Mouse (Mus musculus) kidney, adult 2 months (tissue): Measurements from ENCODE around the gene Cnksr1. TPM values are rescaled to one million over a fixed set of nuclear protein-coding genes. Genes with fewer than 3 reads are reported as not detected.

ENCODE experiments used
- DNase-seq: peaks from one replicate; pipeline ENCODE4 v3.0.0; 2021
- H3K27ac ChIP-seq: fragments of 200-500 bp; 2 replicates; pipeline ENCODE4 v1.5.1; 2012; ENCODE audit warnings: low read depth, low read length, control low read depth, inconsistent platforms; ENCODE audit not compliant: insufficient read depth
- H3K27me3 ChIP-seq: fragments of 200-500 bp; replicated peaks from 2 replicates; pipeline ENCODE4 v1.6.1; 2012; ENCODE audit warnings: mild to moderate bottlenecking, moderate library complexity, low read length, inconsistent platforms; ENCODE audit not compliant: control insufficient read depth, insufficient read depth
- H3K36me3 ChIP-seq: fragments of 200-500 bp; 2 replicates; pipeline ENCODE4 v1.6.1; 2012; ENCODE audit warnings: mild to moderate bottlenecking, moderate library complexity, low read length, inconsistent platforms; ENCODE audit not compliant: control insufficient read depth, insufficient read depth
- H3K4me1 ChIP-seq: fragments of 200-500 bp; 2 replicates; pipeline ENCODE4 v1.6.1; 2011; ENCODE audit warnings: low read length; ENCODE audit not compliant: control insufficient read depth, insufficient read depth
- H3K4me3 ChIP-seq: fragments of 200-500 bp; 2 replicates; pipeline ENCODE4 v1.5.1; 2011; ENCODE audit warnings: mild to moderate bottlenecking, low read depth, low read length, control low read depth; ENCODE audit not compliant: insufficient read depth
- CTCF ChIP-seq: fragments of 200-500 bp; conservative IDR thresholded peaks from 2 replicates; pipeline ENCODE4 v1.5.1; 2011; ENCODE audit warnings: low read depth, mild to moderate bottlenecking, control low read depth, low read length, moderate library complexity, mixed read lengths; ENCODE audit not compliant: insufficient read depth, insufficient read length
- POLR2A ChIP-seq: fragments of 200-500 bp; IDR thresholded peaks from one replicate; pipeline ENCODE4 v1.6.1; 2011; ENCODE audit warnings: low read depth, low read length, control low read depth
- WGBS: fragments of 180-500 bp; shearing (Covaris S2); methylation state at CpG from one replicate; pipeline ENCODE4 v1.1.7; 2018; 5-methylcytosine and 5-hydroxymethylcytosine counted together
- polyA plus RNA-seq: library from polyadenylated mRNA; depleted of rRNA; stranded (reverse); fragments of >200 nt; gene quantifications from 2 replicates; pipeline ENCODE4 v1.2.3, GENCODE M21; 2012

The Cnksr1 gene
- polyA plus RNA-seq, 1 experiment, result 14.9 TPM

DNA sequence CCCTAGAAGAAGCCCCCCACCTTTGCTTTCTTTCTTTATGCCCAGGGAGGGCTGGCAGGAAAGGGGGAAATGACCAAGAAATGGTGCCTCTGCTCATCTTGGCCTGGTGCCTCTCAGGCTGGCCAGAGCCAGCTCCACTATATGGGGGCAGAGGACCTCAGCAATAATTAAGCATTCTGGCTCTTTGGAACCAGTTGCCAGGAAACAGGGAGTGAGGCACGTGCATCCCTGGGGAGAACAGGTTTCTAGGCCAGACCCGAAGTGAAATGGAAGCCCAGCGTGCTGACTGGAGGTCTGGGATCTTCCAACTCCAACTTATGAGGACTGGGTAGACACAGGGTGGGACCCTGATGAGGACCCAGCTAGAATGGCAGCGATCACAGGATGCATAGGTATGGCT is 8.1 kb upstream of the Cnksr1 start:
- H3K4me3 ChIP-seq, result no peak overlapping the region
- no peak for TF ChIP-seq POLR2A
- no peak for TF ChIP-seq CTCF
- 26% methylated on average over 4 of the region's 4 CpGs for WGBS
- H3K27me3 ChIP-seq, result peaks cover 3% of the 10 kb centered on the region; the same call in 1 of the 2 replicates
- H3K27ac ChIP-seq, result no peak overlapping the region
- peak; percentile 63 for DNase-seq
- H3K36me3 ChIP-seq, result no peaks in the 10 kb centered on the region
- H3K4me1 ChIP-seq, result peaks cover 8% of the 10 kb centered on the region; the same call in 1 of the 2 replicates

DNA sequence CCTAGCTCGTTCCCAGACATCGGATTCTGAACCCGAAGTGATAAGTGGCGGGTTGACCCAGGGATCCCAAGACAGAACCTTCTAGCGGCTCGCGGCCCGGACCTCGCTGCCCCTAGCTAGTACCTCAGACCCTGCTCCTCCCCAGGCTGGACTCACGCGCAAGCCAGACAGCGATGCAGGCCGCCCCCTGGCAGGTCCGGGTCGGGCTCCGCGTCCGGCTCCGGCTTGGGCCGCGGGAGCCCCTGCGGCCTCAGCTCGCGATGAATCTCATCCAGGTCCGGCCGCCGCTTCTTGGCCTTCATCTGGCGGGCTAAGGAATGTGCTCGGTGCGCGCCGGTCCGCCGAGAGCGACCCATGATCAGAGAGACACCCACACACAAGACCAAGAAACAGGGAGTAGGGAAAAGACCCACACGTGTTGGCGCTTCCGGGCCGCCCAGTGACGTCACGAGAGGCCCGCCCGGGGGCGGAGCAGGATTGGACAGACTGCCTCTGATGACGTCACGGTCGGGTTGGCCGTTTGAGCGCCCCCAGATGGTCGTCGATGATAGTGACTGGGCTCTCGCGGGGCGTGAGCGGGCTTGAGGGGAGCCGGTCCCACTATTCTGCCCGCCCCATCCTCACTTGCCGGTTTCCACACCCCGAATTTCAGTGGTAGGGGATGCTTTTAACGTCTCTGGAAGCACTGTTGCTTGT is 7.1 kb upstream of the Cnksr1 start, which contains the start of gene Zfp593:
Gene Zfp593, minus strand, starts transcription at position 445 of the 696 bp plus-strand sequence.
- Histone ChIP-seq H3K27me3 (no peaks in the 10 kb centered on the region), H3K4me3 (peak within 1 kb of the TSS; percentile 94), H3K36me3 (no peaks in the 10 kb centered on the region), H3K27ac (no peak within 1 kb of the TSS), H3K4me1 (peaks cover 4% of the 10 kb centered on the region; the same call in 1 of the 2 replicates)
- peak; percentile 96 for DNase-seq
- TF ChIP-seq POLR2A, result no peak
- TF ChIP-seq CTCF, result peak; percentile 75
- WGBS, result under 1% methylated on average over 60 of the region's 60 CpGs

DNA sequence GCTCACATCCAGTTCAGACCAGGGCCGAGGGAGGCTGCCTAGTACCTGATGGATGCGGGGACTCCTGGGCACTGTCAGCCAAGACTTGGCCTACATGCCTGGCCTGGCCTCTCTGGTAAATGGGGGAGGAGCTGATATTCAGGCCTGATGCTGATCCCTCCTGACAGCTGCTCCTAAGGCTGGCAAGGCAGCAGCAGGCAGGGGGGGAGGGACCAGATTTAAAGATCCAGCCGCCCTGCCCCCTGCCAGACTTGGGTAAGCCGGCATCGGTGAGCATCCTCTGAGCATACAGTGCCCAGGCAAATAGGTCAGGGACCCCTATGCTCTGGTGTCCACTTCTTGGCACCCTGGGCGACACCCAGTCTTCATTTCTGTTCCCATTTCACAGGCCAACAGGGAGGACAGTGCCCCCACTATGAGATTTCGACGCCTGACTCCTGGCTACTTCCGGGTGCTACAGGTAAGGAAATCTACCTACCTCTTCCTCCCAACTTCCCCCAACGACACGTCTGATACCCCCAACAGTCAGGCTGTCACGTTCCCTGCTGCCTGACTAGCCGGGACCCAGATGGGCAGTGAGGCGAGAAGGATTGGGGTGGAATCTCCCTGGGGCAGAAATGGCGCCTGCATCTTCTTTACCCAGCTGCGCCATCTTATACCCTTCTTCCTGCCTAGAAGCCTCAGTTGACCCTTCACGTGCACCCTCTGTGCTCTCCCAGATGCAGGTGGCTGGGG is 5.5 kb upstream of the Cnksr1 start, which contains the start of gene E130218I03Rik:
Gene E130218I03Rik, plus strand, starts transcription at position 147 of the 735 bp plus-strand sequence.
- 93% methylated on average over 17 of the region's 17 CpGs for WGBS
- H3K27me3 ChIP-seq, result no peaks in the 10 kb centered on the region
- no peak for TF ChIP-seq CTCF
- TF ChIP-seq POLR2A, result no peak
- peaks cover 6% of the 10 kb centered on the region; the same call in 1 of the 2 replicates for H3K4me1 ChIP-seq
- H3K27ac ChIP-seq, result no peak within 1 kb of the TSS
- no peaks in the 10 kb centered on the region for H3K36me3 ChIP-seq
- H3K4me3 ChIP-seq, result no peak within 1 kb of the TSS
- DNase-seq, result no peak

DNA sequence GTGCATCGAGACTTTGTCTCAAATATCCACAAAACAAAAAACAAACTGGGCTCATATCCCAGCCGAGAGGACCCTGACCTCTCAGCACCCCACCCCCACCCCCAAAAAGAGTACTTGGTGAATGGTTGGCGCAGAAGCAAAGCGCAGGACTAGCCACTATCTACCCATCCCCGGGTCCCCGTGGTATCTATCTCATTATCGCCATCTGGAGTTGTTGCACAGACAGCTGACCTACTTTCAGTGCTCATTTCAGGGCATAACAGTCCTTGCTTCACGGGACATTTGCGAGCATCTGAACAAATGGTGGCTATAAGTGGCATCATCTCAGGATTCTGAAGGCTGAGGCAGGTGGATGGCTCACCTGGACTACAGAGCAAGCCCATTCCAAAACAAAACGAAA is 487 bp upstream of the Cnksr1 start:
- 11% methylated on average over 10 of the region's 10 CpGs for WGBS
- H3K27me3 ChIP-seq, result no peaks in the 10 kb centered on the region
- H3K27ac ChIP-seq, result no peak overlapping the region
- H3K4me3 ChIP-seq, result peak overlapping the region; percentile 46; the same call in 1 of the 2 replicates
- H3K36me3 ChIP-seq, result no peaks in the 10 kb centered on the region
- peaks cover 3% of the 10 kb centered on the region; the same call in 1 of the 2 replicates for H3K4me1 ChIP-seq
- TF ChIP-seq POLR2A, result no peak
- TF ChIP-seq CTCF, result no peak
- DNase-seq, result no peak

DNA sequence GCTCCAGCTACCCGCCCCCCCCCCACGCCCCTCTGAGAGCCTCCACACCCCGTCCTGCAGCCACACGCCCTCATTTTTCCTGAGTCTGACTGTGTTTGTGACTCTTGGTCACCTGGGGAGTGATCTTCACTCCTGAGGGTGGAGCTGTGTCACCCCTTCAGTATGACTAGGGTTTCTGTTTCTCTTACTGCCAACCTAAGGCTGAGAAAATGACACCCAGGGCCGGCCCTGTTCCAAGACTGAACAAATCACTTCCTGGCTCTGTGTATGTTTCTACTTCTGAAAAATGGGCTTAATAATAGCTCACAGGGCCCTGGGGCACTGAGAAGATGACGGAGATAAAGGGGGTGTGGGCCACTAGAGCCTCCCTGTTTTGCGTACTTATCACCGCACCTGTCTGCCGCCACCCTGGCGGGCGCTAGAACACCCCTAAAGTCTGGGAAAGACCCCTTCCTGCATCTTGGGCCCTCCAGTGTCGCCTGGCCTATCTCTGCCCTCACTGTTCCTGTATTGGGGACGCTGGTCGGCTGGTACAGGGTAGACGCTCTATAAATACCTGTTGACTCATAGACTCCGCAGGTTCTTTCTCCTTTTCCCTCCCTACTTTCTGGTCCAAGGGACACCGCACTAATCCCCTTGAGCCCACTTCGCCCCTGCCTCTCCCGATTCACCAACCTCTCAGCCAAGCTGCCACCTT is 469 bp downstream of the Cnksr1 start:
- peak overlapping the region; percentile 40 for H3K27ac ChIP-seq
- WGBS, result 33% methylated on average over 19 of the region's 19 CpGs
- no peaks in the 10 kb centered on the region for H3K36me3 ChIP-seq
- H3K27me3 ChIP-seq, result no peaks in the 10 kb centered on the region
- TF ChIP-seq CTCF (no peak), POLR2A (no peak)
- peak overlapping the region; percentile 46 for H3K4me3 ChIP-seq
- H3K4me1 ChIP-seq, result peaks cover 3% of the 10 kb centered on the region; the same call in 1 of the 2 replicates
- DNase-seq, result peak; percentile 37

DNA sequence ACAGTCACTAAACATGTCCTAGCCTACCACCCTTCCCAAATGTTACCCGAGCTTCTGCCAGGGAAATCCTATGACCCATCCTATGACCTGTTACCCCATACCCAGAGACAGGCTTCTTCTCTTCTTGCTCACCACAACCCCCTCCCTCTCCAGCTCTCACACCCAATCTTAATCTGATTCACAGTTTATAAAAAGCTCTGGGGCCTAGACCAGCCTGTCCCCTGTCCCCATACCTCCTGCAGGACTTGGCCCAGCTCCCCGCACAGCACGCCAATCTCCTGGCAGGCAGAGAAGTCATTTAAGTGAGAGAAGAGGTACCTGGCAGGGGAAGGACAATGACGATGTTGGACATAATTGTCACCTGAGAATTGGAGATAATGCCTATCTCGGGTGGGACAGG is 3.3 kb downstream of the Cnksr1 start:
- H3K4me1 ChIP-seq, result peaks cover 3% of the 10 kb centered on the region; the same call in 1 of the 2 replicates
- H3K27ac ChIP-seq, result no peak overlapping the region
- no peaks in the 10 kb centered on the region for H3K27me3 ChIP-seq
- no peak overlapping the region for H3K4me3 ChIP-seq
- DNase-seq, result no peak
- no peaks in the 10 kb centered on the region for H3K36me3 ChIP-seq
- TF ChIP-seq CTCF, result no peak
- TF ChIP-seq POLR2A, result no peak
- WGBS, result 85% methylated on average over 5 of the region's 5 CpGs

DNA sequence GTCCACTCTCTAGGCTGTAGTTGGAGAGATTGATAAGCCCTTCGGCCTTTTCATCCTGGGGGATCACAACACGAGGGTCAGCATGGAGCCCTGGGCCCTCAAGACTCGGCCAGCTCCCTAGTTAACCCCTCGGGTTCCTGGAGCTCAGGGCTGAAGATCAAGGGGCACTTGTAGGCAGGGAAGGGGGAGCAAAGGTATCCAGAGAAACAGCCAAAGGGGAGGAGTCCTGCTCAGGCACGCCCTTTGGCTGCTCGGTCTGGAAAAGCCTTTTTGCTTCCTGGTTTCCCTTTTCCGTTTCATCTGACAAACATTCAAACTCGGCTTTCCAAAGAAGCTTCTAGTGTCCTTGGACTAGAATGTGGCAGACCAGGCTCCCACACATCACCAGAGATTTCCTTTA is 7.8 kb downstream of the Cnksr1 start:
- no peak overlapping the region for H3K4me3 ChIP-seq
- H3K4me1 ChIP-seq, result no peaks in the 10 kb centered on the region
- no peaks in the 10 kb centered on the region for H3K27me3 ChIP-seq
- peak; percentile 72 for DNase-seq
- WGBS, result 31% methylated on average over 8 of the region's 8 CpGs
- H3K27ac ChIP-seq, result no peak overlapping the region
- H3K36me3 ChIP-seq, result no peaks in the 10 kb centered on the region
- TF ChIP-seq POLR2A, result no peak
- no peak for TF ChIP-seq CTCF
